Mouse (Mus musculus) kidney, embryonic 16.5 days (tissue): ENCODE data around the gene Itgad. TPM values are rescaled to one million over a fixed set of nuclear protein-coding genes. Genes with fewer than 3 reads are reported as not detected.

Experiments
- ATAC-seq: fragments of 200-750 bp; cut with Nextera tagmentation; 2 replicates; pipeline ENCODE4 v1.8.0; 2017; ENCODE audit warnings: moderate TSS enrichment; ENCODE audit not compliant: low FRiP score, low TSS enrichment
- H3K27ac ChIP-seq: fragments of 300-500 bp; sonication (generic); 2 replicates; pipeline ENCODE4 v1.5.1; 2014; ENCODE audit warnings: low read length
- H3K27me3 ChIP-seq: fragments of 300-500 bp; sonication (generic); 2 replicates; pipeline ENCODE4 v1.6.1; 2014; ENCODE audit warnings: low read length, control low read depth, mixed read lengths; ENCODE audit not compliant: insufficient read depth
- H3K36me3 ChIP-seq: fragments of 300-500 bp; sonication (generic); 2 replicates; pipeline ENCODE4 v1.6.1; 2014; ENCODE audit warnings: low read length, control low read depth, mixed read lengths; ENCODE audit not compliant: insufficient read depth
- H3K4me1 ChIP-seq: fragments of 300-500 bp; sonication (generic); 2 replicates; pipeline ENCODE4 v1.6.1; 2014; ENCODE audit warnings: low read length, control low read depth, mixed read lengths; ENCODE audit not compliant: insufficient read depth
- H3K4me2 ChIP-seq: fragments of 300-500 bp; sonication (generic); replicated peaks from 2 replicates; pipeline ENCODE4 v1.6.1; 2014; ENCODE audit warnings: low read depth, low read length
- H3K4me3 ChIP-seq: fragments of 300-500 bp; sonication (generic); 2 replicates; pipeline ENCODE4 v1.5.1; 2014; ENCODE audit warnings: mild to moderate bottlenecking, low read length
- H3K9ac ChIP-seq: fragments of 300-500 bp; sonication (generic); replicated peaks from 2 replicates; pipeline ENCODE4 v1.6.1; 2014; ENCODE audit warnings: low read length
- H3K9me3 ChIP-seq: fragments of 300-500 bp; sonication (generic); 2 replicates; pipeline ENCODE4 v1.6.1; 2016; ENCODE audit warnings: low read length, control low read depth
- WGBS: fragments of 180-500 bp; shearing (Covaris S2); extraction: QIAGEN DNeasy Blood & Tissue Kit; methylation state at CpG from one replicate; pipeline ENCODE4 v1.1.7; 2014; 5-methylcytosine and 5-hydroxymethylcytosine counted together
- polyA plus RNA-seq: library from polyadenylated mRNA; unstranded; fragments of >200 nt; fragmentation: Nextera tagmentation; extraction: Ambion mirVana; gene quantifications from 2 replicates; pipeline ENCODE4 v1.2.1, GENCODE M21; 2015

Gene Itgad
- polyA plus RNA-seq, 1 experiment from 2014 or later, result not detected

DNA sequence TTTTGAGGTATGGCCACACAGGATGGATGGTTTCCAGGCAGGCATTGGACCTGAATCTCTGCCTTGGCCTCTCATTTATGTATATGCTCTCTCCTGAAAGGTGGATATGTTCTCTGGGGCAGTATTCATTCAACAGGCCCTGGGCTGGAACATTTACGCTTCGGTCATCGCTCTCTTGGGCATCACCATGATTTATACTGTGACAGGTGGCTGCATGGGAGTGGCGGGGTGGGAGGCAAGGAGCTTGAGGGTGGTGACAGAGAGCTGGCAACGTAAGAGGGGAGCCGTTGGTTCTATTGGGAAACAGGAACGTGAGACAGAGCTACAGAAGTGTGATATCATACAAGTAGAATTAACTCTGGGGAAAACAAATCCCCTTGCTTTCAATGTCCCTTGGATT lies 113.6 kb downstream of the Itgad start:
- no peak overlapping the region for H3K4me3 ChIP-seq
- 34% methylated on average over 7 of the region's 7 CpGs for WGBS
- H3K9ac ChIP-seq, result no peak overlapping the region

DNA sequence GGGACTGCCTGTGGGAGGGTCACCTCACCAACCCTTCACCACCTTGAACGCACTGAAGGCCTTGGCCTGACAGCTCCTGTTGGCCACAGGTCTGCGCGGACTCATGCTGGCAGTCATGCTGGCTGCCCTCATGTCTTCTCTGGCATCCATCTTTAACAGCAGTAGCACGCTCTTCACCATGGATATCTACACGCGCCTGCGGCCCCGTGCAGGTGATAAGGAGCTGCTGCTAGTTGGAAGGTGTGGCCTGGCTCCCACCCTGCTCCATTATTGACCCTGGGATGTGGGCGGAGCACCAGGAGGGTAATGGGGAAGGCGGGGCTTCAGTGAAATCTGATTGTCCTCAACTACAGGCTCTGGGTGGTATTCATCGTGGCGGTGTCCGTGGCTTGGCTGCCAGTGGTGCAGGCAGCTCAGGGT lies 116.3 kb downstream of the Itgad start:
- H3K27ac ChIP-seq, result no peak overlapping the region
- WGBS, result 55% methylated on average over 13 of the region's 13 CpGs
- no peaks in the 10 kb centered on the region for H3K4me1 ChIP-seq
- ATAC-seq, result no peak
- H3K9ac ChIP-seq, result no peak overlapping the region
- no peak overlapping the region for H3K4me3 ChIP-seq
- peaks cover 37% of the 10 kb centered on the region for H3K36me3 ChIP-seq
- no peaks in the 10 kb centered on the region for H3K9me3 ChIP-seq
- H3K27me3 ChIP-seq, result no peaks in the 10 kb centered on the region
- no peak overlapping the region for H3K4me2 ChIP-seq

More for the DNA sequence above, 113.6 kb downstream of the Itgad start:
- Histone ChIP-seq H3K9me3 (no peaks in the 10 kb centered on the region), H3K27me3 (no peaks in the 10 kb centered on the region), H3K4me2 (no peak overlapping the region), H3K4me1 (no peaks in the 10 kb centered on the region), H3K27ac (no peak overlapping the region), H3K36me3 (peaks cover 13% of the 10 kb centered on the region)
- no peak for ATAC-seq

DNA sequence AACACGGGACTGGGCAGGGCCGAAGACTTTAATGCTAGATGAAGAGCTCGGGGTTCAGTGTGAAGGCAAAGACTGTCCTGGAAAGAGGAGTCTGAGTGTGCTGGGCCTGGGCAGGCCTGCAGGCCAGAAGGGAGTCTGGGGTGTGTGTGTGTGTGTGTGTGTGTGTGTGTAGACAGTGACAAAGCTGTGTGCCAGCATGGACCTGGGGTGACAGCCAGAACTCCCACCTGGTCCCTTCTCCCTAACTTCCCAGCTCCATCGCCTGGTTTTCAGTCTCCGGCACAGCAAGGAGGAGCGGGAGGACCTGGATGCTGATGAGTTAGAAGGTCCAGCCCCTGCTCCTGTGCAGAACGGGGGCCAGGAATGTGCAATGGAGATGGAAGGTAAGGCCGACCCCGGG lies 117.3 kb downstream of the Itgad start:
- Histone ChIP-seq H3K27me3 (no peaks in the 10 kb centered on the region), H3K4me2 (no peak overlapping the region), H3K36me3 (peaks cover 47% of the 10 kb centered on the region), H3K9ac (no peak overlapping the region), H3K27ac (no peak overlapping the region), H3K9me3 (no peaks in the 10 kb centered on the region), H3K4me1 (no peaks in the 10 kb centered on the region), H3K4me3 (no peak overlapping the region)
- 97% methylated on average over 9 of the region's 9 CpGs for WGBS
- ATAC-seq, result no peak

Other genes with a start within 250 kb of the Itgad start
- 42.7 and 44.4 TPM in 2 replicates for gene Kat8, start 241.9 kb upstream of the Itgad start, polyA plus RNA-seq
- 93.2 and 98.7 TPM in 2 replicates for gene Prss8, start 224.3 kb upstream of the Itgad start, polyA plus RNA-seq
- gene Prss36, start 207.7 kb upstream of the Itgad start, polyA plus RNA-seq, result 15.2 TPM in 2 replicates
- 359 and 373 TPM in 2 replicates for gene Fus, start 186.9 kb upstream of the Itgad start, polyA plus RNA-seq
- gene Pycard, start 160.5 kb upstream of the Itgad start, polyA plus RNA-seq, result 60.1 and 61.8 TPM in 2 replicates
- gene Trim72, start 150.4 kb upstream of the Itgad start, polyA plus RNA-seq, result 0.16 and 0.23 TPM in 2 replicates
- 0.80 and 1.0 TPM in 2 replicates for gene Itgam, start 91.7 kb upstream of the Itgad start, polyA plus RNA-seq
- not detected in 2 replicates for gene Gm49368, start 91.7 kb upstream of the Itgad start, polyA plus RNA-seq
- gene Itgax, start 24.8 kb upstream of the Itgad start, polyA plus RNA-seq, result 0.06 TPM in 2 replicates
- 1.7 and 3.0 TPM in 2 replicates for gene Cox6a2, start 52.0 kb downstream of the Itgad start, polyA plus RNA-seq
- gene Armc5, start 83.0 kb downstream of the Itgad start, polyA plus RNA-seq, result 19.7 and 21.7 TPM in 2 replicates
- 8.7 and 8.8 TPM in 2 replicates for gene 9130023H24Rik, start 83.7 kb downstream of the Itgad start, polyA plus RNA-seq
- 104 and 111 TPM in 2 replicates for gene Tgfb1i1, start 92.4 kb downstream of the Itgad start, polyA plus RNA-seq
- gene Slc5a2, start 111.3 kb downstream of the Itgad start, polyA plus RNA-seq, result 15.0 and 15.6 TPM in 2 replicates
- gene BC017158, start 143.8 kb downstream of the Itgad start, polyA plus RNA-seq, result 34.2 and 39.0 TPM in 2 replicates